Mouse (Mus musculus): ENCODE data around the gene Gipr.

- no peak for TF ChIP-seq CTCF (IDR thresholded peaks at IDR 0.05; ENCODE audit: low read depth)
- TF ChIP-seq EP300 (IDR thresholded peaks at IDR 0.05; ENCODE audit: low read depth): no peak
Measured at GRCm38 (mm10) chr7:19166990-19167389, 1.1 kb upstream of the Gipr start.
